Mouse (Mus musculus): ENCODE measurements around the gene Brap.

The Brap gene

DNA sequence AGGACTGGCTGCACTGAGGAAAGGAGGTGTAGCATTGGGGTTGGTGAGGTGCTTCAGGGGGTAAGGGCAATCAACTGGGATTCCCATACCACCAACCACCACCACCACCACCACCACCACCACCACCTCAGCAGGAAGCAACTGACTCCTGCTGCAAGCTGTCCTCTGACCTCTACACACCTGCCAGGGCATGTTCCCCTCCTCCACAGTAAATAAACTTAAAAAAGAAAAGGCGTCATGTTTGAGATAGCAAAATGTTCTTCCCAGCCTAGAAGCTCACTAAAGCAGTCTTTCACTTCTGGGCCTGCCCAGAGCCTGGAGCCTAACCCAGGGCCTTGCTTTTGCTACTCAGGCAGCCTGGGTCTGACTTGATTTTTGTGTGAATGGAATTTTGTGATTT lies 54.0 kb downstream of the Brap start:
- peak; percentile 13 to 23 for DNase-seq (ENCODE audit: low spot score in 2 of 2)

DNA sequence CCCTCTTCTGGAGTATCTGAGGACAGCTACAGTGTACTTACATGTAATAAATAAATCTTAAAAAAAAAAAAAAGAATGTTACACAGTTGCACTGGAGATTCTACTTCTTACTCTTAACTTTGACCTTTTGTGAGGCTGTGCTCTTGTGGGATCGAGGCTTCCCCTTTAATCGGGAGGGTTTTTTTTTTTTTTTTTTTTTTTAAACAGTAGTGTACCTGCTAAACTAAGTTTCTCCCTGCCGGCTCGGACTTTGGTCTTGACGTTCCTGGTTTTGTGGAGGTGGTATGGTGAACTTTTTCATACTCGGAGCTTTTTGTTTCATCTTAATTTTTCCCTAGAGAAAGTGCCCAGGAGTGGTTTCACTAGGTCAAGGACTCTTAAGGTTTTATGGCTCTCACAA lies 54.6 kb downstream of the Brap start:
- DNase-seq (ENCODE audit: low spot score in 2 of 2): no peak

DNA sequence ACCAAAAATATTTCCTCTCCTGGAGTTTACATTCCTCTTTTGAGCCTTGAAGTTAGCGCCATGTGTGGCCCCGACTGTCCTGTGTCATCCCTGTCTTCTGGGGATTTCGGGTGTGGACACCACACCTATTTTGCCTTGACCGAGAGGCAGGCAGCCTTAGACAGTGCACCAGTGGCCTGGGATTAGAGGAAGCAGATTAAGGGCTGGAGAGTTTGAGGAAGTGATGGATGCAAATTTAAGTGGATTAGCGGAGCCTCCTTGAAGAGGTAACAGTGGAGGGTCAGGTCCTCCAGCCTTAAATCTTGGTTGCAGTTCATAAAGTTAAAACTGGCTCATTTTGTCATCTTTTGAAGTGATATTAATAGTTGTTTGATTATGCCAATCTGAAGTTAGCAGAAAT lies 58.1 kb downstream of the Brap start:
- DNase-seq (ENCODE audit: low spot score in 2 of 2): no peak

DNA sequence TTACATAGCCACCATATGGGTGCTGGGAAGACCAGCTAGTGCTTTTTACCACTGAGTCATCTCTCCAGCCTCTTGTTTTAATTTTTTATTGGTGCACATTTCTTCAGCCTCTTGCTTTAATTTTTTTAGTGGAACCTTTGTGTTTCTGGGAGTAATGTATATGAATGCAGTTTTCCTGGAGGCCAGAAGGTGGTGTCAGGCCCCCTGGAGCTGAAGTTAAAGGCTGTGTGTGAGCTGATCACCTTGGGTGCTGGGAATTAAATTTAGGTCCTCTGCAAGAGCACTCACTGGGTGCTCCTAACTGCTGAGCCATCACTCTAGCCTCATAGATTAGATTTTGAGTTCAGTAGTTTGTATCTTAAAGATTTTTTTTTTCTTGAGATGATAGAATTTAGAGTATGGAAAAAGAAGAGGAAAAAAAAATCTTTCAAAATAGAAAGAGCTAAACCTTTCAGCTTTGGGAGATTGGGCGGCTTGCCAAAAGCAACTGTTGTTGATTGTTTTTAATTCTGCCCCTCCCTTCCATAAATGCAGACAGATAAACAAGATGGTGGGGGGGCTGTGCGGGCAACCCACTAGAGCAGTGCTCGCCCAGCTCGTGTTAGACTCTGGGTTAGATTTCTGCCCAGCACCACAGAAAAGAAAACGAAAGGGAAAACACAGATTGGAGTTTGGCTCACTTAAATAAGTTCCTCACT lies 60.7 kb downstream of the Brap start:
- DNase-seq (ENCODE audit: low spot score in 2 of 2): no peak

DNA sequence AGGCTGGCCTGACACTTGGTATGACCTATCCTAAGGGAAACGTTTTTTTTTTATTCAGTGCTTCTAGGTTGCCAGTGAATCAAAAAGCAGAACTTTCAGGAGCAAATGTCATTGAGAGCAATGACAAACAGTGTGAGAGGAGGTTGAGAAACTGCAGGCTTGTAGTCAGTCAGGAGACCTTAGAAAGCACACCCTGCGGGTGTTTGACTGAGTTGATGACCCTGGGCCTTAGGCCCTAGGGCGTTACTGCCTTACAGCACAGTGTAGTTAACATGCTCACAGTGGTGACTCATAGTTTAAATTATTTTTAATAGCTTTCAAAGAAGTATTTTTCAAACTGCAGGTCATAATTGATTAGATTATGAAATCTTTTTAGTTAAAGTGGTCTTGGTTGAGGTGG lies 61.5 kb downstream of the Brap start:
- DNase-seq (ENCODE audit: low spot score in 2 of 2): no peak

DNA sequence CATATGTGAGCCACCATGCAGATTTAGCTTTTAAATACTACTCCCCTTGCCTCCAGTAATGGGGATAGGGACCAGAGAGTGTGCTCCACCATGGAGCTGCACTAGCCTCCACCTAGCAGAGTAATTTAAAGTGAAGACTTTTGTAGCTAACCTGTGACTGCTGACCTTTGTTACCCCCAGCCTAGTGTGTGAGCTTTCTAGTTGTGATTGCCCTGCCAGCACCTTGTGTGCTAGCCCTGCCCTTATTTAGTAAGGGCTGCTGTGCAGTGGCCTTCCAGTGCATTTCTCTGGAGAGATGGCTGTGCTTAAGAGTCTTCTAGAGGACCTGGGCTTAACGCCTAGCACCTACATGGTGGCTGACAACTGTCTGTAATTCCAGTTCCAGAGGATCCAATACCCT lies 64.3 kb downstream of the Brap start:
- no peak for DNase-seq (ENCODE audit: low spot score in 2 of 2)

DNA sequence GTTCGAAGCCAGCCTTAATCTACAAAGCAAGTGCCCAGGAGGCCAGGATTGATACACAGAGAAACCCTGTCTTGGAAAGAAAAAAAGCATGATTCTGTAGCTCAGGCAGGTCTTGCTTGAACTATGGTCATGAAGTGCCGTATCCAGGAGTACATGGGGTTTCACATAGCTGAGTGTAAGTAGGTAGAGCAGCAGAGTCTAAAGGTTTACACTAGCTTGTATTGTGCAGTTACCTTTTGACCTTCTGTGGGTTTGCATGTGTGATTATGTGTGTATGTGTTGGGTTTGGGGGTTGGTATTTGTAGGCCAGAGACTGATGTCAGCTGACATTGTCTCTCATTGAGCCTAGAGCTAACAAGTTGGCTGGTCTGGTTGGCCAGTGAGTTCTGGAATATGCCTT lies 69.7 kb downstream of the Brap start:
- DNase-seq (ENCODE audit: low spot score in 2 of 2): no peak

DNA sequence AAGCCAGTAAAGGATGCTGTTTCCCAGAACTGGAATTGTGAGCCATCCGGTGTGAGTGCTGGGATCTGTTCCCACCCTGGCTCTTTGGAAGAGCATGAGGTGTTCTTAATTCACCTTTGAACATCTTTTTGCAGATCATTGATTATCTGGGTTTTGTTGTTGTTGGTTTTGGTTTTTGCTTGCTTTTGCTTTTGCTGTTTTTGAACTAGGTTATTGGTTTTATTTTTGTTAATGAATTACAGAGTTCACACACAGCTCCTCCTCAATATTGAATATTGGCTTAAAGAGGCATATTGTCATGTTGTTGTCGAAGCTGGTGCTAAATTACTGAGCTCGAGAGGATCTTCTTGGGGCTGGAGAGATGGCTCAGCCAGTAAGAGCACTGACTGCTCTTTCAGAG lies 76.3 kb downstream of the Brap start:
- no peak for DNase-seq (ENCODE audit: low spot score in 2 of 2)

Data from thymus, postnatal 10 days (tissue).